Mouse (Mus musculus) c-Kit-positive CD71-positive TER-119-positive erythroid progenitor cells, embryonic 14.5 days (primary cell): ENCODE measurements around the gene Trappc2l.

Experiments
- DNase-seq: peaks from one replicate; pipeline ENCODE4 v3.0.0-alpha.2; 2013; ENCODE audit warnings: low spot score

The Trappc2l gene

GRCm38 (mm10) chr8:122656056-122656999 is 44.9 kb downstream of the Trappc2l start:
- DNase-seq: no peak

- DNase-seq: no peak
Measured at GRCm38 (mm10) chr8:122658149-122658806, 46.8 kb downstream of the Trappc2l start.

- no peak for DNase-seq
Measured at GRCm38 (mm10) chr8:122658807-122659160, 47.3 kb downstream of the Trappc2l start.

GRCm38 (mm10) chr8:122660022-122660421 is 48.6 kb downstream of the Trappc2l start:
- no peak for DNase-seq

- no peak for DNase-seq
Measured at GRCm38 (mm10) chr8:122661138-122661537, 49.7 kb downstream of the Trappc2l start.

- DNase-seq: no peak
Measured at GRCm38 (mm10) chr8:122661894-122662293, 50.5 kb downstream of the Trappc2l start.

GRCm38 (mm10) chr8:122663106-122663505 is 51.7 kb downstream of the Trappc2l start:
- DNase-seq: no peak

GRCm38 (mm10) chr8:122663670-122664069 is 52.2 kb downstream of the Trappc2l start:
- DNase-seq: no peak

GRCm38 (mm10) chr8:122665221-122665620 is 53.8 kb downstream of the Trappc2l start:
- no peak for DNase-seq

- DNase-seq: no peak
Measured at GRCm38 (mm10) chr8:122665667-122666316, 54.4 kb downstream of the Trappc2l start.
